Mouse (Mus musculus) liver, adult 2 months (tissue): ENCODE data around the gene Slc17a2. TPM values are rescaled to one million over a fixed set of nuclear protein-coding genes. Genes with fewer than 3 reads are reported as not detected.
A peak's percentile ranks its signal among the peaks of the same experiment; 100 is the strongest.

Experiments used
- DNase-seq: peaks from one replicate; pipeline ENCODE4 v3.0.0-alpha.2; 2011; ENCODE audit warnings: low read depth, low spot score; ENCODE audit errors: extremely low read depth
- H3K27ac ChIP-seq: fragments of 200-500 bp; replicated peaks from 2 replicates; pipeline ENCODE4 v1.5.1; 2012; ENCODE audit warnings: low read depth, mild to moderate bottlenecking, control low read depth, inconsistent platforms, low read length; ENCODE audit not compliant: insufficient read depth
- H3K27me3 ChIP-seq: fragments of 200-500 bp; 2 replicates; pipeline ENCODE4 v1.6.1; 2012; ENCODE audit warnings: mild to moderate bottlenecking, moderate library complexity, low read length, inconsistent platforms; ENCODE audit not compliant: control insufficient read depth, insufficient read depth
- H3K36me3 ChIP-seq: fragments of 200-500 bp; 2 replicates; pipeline ENCODE4 v1.6.1; 2012; ENCODE audit warnings: low read length, inconsistent platforms; ENCODE audit not compliant: control insufficient read depth, insufficient read depth
- H3K4me1 ChIP-seq: fragments of 200-500 bp; 2 replicates; pipeline ENCODE4 v1.6.1; 2011; ENCODE audit warnings: low read length; ENCODE audit not compliant: control insufficient read depth, insufficient read depth
- H3K4me3 ChIP-seq: fragments of 200-500 bp; 2 replicates; pipeline ENCODE4 v1.5.1; 2011; ENCODE audit warnings: low read depth, mild to moderate bottlenecking, control low read depth, low read length, moderate library complexity; ENCODE audit not compliant: insufficient read depth
- H3K79me2 ChIP-seq: fragments of 200-500 bp; 2 replicates; pipeline ENCODE4 v1.6.1; 2012; ENCODE audit warnings: inconsistent platforms, mild to moderate bottlenecking, low read length, moderate library complexity; ENCODE audit not compliant: control insufficient read depth, insufficient read depth
- H3K9ac ChIP-seq: fragments of 200-500 bp; 2 replicates; pipeline ENCODE4 v1.6.1; 2012; ENCODE audit warnings: low read depth, mild to moderate bottlenecking, control low read depth, inconsistent platforms, low read length
- CTCF ChIP-seq: fragments of 200-500 bp; IDR thresholded peaks from 2 replicates; pipeline ENCODE4 v1.5.1; 2011; ENCODE audit warnings: low read depth, low read length, control low read depth
- POLR2A ChIP-seq: fragments of 200-500 bp; IDR thresholded peaks from 2 replicates; pipeline ENCODE4 v1.6.1; 2011; ENCODE audit warnings: low read length, control low read depth; ENCODE audit not compliant: insufficient read depth; ENCODE audit errors: extremely low read depth
- WGBS: fragments of 180-500 bp; shearing (Covaris S2); methylation state at CpG from one replicate; pipeline ENCODE4 v1.1.7; 2018; 5-methylcytosine and 5-hydroxymethylcytosine counted together
- polyA plus RNA-seq: library from polyadenylated mRNA; depleted of rRNA; stranded (reverse); fragments of >200 nt; gene quantifications from 2 replicates; pipeline ENCODE4 v1.2.3, GENCODE M21; 2012; rRNA removed
- total RNA-seq: library from RNA; depleted of rRNA; stranded (reverse); fragments of >200 nt; gene quantifications from 2 replicates; pipeline ENCODE4 v1.2.3, GENCODE M21; 2014; rRNA removed

Slc17a2 gene
- total and polyA plus RNA-seq, 2 experiments, result 175 to 189 TPM

DNA sequence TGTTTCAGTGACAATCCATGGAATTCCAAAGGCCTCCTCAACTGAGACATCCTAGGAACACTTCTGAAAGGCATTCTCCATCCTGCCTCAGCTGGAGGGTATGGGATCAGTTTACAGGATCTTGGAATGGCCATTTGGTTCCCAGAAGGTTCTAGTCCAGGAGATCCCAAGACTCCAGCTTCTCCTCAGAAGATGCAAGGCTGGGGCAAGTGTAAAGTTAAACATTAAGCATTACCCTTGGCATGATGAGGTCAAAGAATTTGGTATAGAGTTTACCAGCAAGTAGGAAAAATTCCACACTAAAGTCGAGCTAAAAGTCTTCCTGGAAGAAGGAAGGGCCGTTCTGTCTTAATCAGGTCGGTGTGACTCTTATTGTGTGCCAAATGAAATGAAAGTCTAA, 63.2 kb downstream of the Slc17a2 start:
- Histone ChIP-seq H3K4me1 (peaks cover 19% of the 10 kb centered on the region), H3K27ac (peak overlapping the region; percentile 99), H3K36me3 (peaks cover 3% of the 10 kb centered on the region; the same call in 1 of the 2 replicates), H3K9ac (0 out of 2 replicates have a peak overlapping the region, but pooled peaks have one; percentile 33), H3K4me3 (no peak overlapping the region), H3K79me2 (peaks cover 3% of the 10 kb centered on the region; the same call in 1 of the 2 replicates), H3K27me3 (no peaks in the 10 kb centered on the region)
- peak; percentile 57 for DNase-seq
- TF ChIP-seq CTCF (no peak), POLR2A (no peak)
- WGBS, result 23% methylated on average over 3 of the region's 3 CpGs

- 78% methylated on average over 5 of the region's 5 CpGs for WGBS
- no peak overlapping the region for H3K4me3 ChIP-seq
Observed at GRCm38 (mm10) chr13:23873141-23873540, 66.3 kb downstream of the Slc17a2 start.

More at GRCm38 (mm10) chr13:23873141-23873540, 66.3 kb downstream of the Slc17a2 start:
- no peak for TF ChIP-seq POLR2A
- TF ChIP-seq CTCF, result no peak
- Histone ChIP-seq H3K27ac (no peak overlapping the region), H3K4me1 (peaks cover 15% of the 10 kb centered on the region), H3K79me2 (peaks cover 3% of the 10 kb centered on the region; the same call in 1 of the 2 replicates), H3K36me3 (peaks cover 15% of the 10 kb centered on the region), H3K27me3 (no peaks in the 10 kb centered on the region), H3K9ac (no peak overlapping the region)
- DNase-seq, result no peak

Other genes with a start within 250 kb of the Slc17a2 start
- gene Hist1h3e, start 244.6 kb upstream of the Slc17a2 start, total RNA-seq, result 19.9 and 26.8 TPM in 2 replicates
- 2.1 and 2.6 TPM in 2 replicates for gene Hist1h3e, start 244.6 kb upstream of the Slc17a2 start, polyA plus RNA-seq
- gene Hist1h2ae, start 235.8 kb upstream of the Slc17a2 start, total RNA-seq, result 2.8 and 6.6 TPM in 2 replicates
- 0.57 TPM in 2 replicates for gene Hist1h2ae, start 235.8 kb upstream of the Slc17a2 start, polyA plus RNA-seq
- gene Hist1h2bg, start 235.6 kb upstream of the Slc17a2 start, total RNA-seq, result 37.2 and 44.6 TPM in 2 replicates
- 4.0 and 4.4 TPM in 2 replicates for gene Hist1h2bg, start 235.6 kb upstream of the Slc17a2 start, polyA plus RNA-seq
- gene Hist1h2bf, start 232.8 kb upstream of the Slc17a2 start, total RNA-seq, result 4.6 and 5.4 TPM in 2 replicates
- gene Hist1h2bf, start 232.8 kb upstream of the Slc17a2 start, polyA plus RNA-seq, result 0.39 TPM in 1 of 2 replicates, not detected in the other
- gene Hist1h2ad, start 232.6 kb upstream of the Slc17a2 start, total RNA-seq, result 5.4 and 11.5 TPM in 2 replicates
- gene Hist1h2ad, start 232.6 kb upstream of the Slc17a2 start, polyA plus RNA-seq, result 1.1 TPM in 1 of 2 replicates, not detected in the other
- gene Hist1h3d, start 231.2 kb upstream of the Slc17a2 start, total RNA-seq, result 3.4 and 5.9 TPM in 2 replicates
- 0.48 and 0.87 TPM in 2 replicates for gene Hist1h3d, start 231.2 kb upstream of the Slc17a2 start, polyA plus RNA-seq
- gene Hist1h4d, start 225.4 kb upstream of the Slc17a2 start, total RNA-seq, result 162 and 174 TPM in 2 replicates
- 2.1 and 2.8 TPM in 2 replicates for gene Hist1h4d, start 225.4 kb upstream of the Slc17a2 start, polyA plus RNA-seq
- 5.4 and 6.6 TPM in 2 replicates for gene Hist1h2be, start 185.9 kb upstream of the Slc17a2 start, total RNA-seq
- 0.28 and 0.60 TPM in 2 replicates for gene Hist1h2be, start 185.9 kb upstream of the Slc17a2 start, polyA plus RNA-seq
- gene Hist1h1e, start 184.4 kb upstream of the Slc17a2 start, total RNA-seq, result 22.0 and 27.0 TPM in 2 replicates
- gene Hist1h1e, start 184.4 kb upstream of the Slc17a2 start, polyA plus RNA-seq, result 0.73 and 0.77 TPM in 2 replicates
- 4.9 and 6.2 TPM in 2 replicates for gene Hist1h2ac, start 123.0 kb upstream of the Slc17a2 start, total RNA-seq
- 0.12 and 0.22 TPM in 2 replicates for gene Hist1h2ac, start 123.0 kb upstream of the Slc17a2 start, polyA plus RNA-seq
- 228 and 265 TPM in 2 replicates for gene Hist1h2bc, start 122.8 kb upstream of the Slc17a2 start, total RNA-seq
- 312 and 443 TPM in 2 replicates for gene Hist1h2bc, start 122.8 kb upstream of the Slc17a2 start, polyA plus RNA-seq
- not detected in 2 replicates for gene Hist1h1t, start 111.2 kb upstream of the Slc17a2 start, total RNA-seq
- not detected in 2 replicates for gene Hist1h1t, start 111.2 kb upstream of the Slc17a2 start, polyA plus RNA-seq
- gene Hist1h4c, start 108.5 kb upstream of the Slc17a2 start, total RNA-seq, result 190 and 256 TPM in 2 replicates
- gene Hist1h4c, start 108.5 kb upstream of the Slc17a2 start, polyA plus RNA-seq, result 0.95 and 3.1 TPM in 2 replicates
- 30.4 and 35.3 TPM in 2 replicates for gene Hfe, start 96.1 kb upstream of the Slc17a2 start, total RNA-seq
- 32.6 and 40.9 TPM in 2 replicates for gene Hfe, start 96.1 kb upstream of the Slc17a2 start, polyA plus RNA-seq
- 43.6 and 68.1 TPM in 2 replicates for gene Hist1h1c, start 68.2 kb upstream of the Slc17a2 start, total RNA-seq
- gene Hist1h1c, start 68.2 kb upstream of the Slc17a2 start, polyA plus RNA-seq, result 20.9 and 31.6 TPM in 2 replicates
- gene Hist1h3c, start 61.4 kb upstream of the Slc17a2 start, total RNA-seq, result 8.0 and 24.1 TPM in 2 replicates
- gene Hist1h3c, start 61.4 kb upstream of the Slc17a2 start, polyA plus RNA-seq, result 0.20 and 0.27 TPM in 2 replicates
- gene Hist1h2bb, start 60.3 kb upstream of the Slc17a2 start, total RNA-seq, result 41.9 and 75.6 TPM in 2 replicates
- gene Hist1h2bb, start 60.3 kb upstream of the Slc17a2 start, polyA plus RNA-seq, result 0.41 and 0.55 TPM in 2 replicates
- gene Hist1h2ab, start 55.9 kb upstream of the Slc17a2 start, total RNA-seq, result 19.4 and 55.8 TPM in 2 replicates
- gene Hist1h2ab, start 55.9 kb upstream of the Slc17a2 start, polyA plus RNA-seq, result 0.45 and 1.0 TPM in 2 replicates
- 15.2 and 31.1 TPM in 2 replicates for gene Hist1h3b, start 54.7 kb upstream of the Slc17a2 start, total RNA-seq
- 0.23 and 0.58 TPM in 2 replicates for gene Hist1h3b, start 54.7 kb upstream of the Slc17a2 start, polyA plus RNA-seq
- 62.4 and 63.4 TPM in 2 replicates for gene Hist1h4b, start 50.0 kb upstream of the Slc17a2 start, total RNA-seq
- gene Hist1h4b, start 50.0 kb upstream of the Slc17a2 start, polyA plus RNA-seq, result 1.2 TPM in 1 of 2 replicates, not detected in the other
- 21.0 and 54.0 TPM in 2 replicates for gene Hist1h4a, start 45.8 kb upstream of the Slc17a2 start, total RNA-seq
- 0.76 TPM in 1 of 2 replicates, not detected in the other for gene Hist1h4a, start 45.8 kb upstream of the Slc17a2 start, polyA plus RNA-seq
- gene Hist1h3a, start 44.6 kb upstream of the Slc17a2 start, total RNA-seq, result 18.3 and 43.5 TPM in 2 replicates
- 2.0 TPM in 2 replicates for gene Hist1h3a, start 44.6 kb upstream of the Slc17a2 start, polyA plus RNA-seq
- gene Hist1h1a, start 43.3 kb upstream of the Slc17a2 start, total RNA-seq, result 5.6 and 6.2 TPM in 2 replicates
- gene Hist1h1a, start 43.3 kb upstream of the Slc17a2 start, polyA plus RNA-seq, result 0.12 TPM in 1 of 2 replicates, not detected in the other
- not detected in 2 replicates for gene Trim38, start 37.1 kb upstream of the Slc17a2 start, total RNA-seq
- not detected in 2 replicates for gene Trim38, start 37.1 kb upstream of the Slc17a2 start, polyA plus RNA-seq
- gene Slc17a3, start 32.4 kb downstream of the Slc17a2 start, total RNA-seq, result 32.8 and 38.1 TPM in 2 replicates
- gene Slc17a3, start 32.4 kb downstream of the Slc17a2 start, polyA plus RNA-seq, result 34.5 and 39.7 TPM in 2 replicates
- gene Slc17a1, start 60.8 kb downstream of the Slc17a2 start, total RNA-seq, result 13.3 and 20.1 TPM in 2 replicates
- gene Slc17a1, start 60.8 kb downstream of the Slc17a2 start, polyA plus RNA-seq, result 12.9 and 14.5 TPM in 2 replicates
- gene Slc17a4, start 108.0 kb downstream of the Slc17a2 start, total RNA-seq, result 22.4 and 27.4 TPM in 2 replicates
- 52.0 and 60.3 TPM in 2 replicates for gene Slc17a4, start 108.0 kb downstream of the Slc17a2 start, polyA plus RNA-seq
- not detected in 2 replicates for gene Hist1h2ba, start 127.2 kb downstream of the Slc17a2 start, total RNA-seq
- not detected in 2 replicates for gene Hist1h2ba, start 127.2 kb downstream of the Slc17a2 start, polyA plus RNA-seq
- gene Hist1h2aa, start 127.5 kb downstream of the Slc17a2 start, total RNA-seq, result not detected in 2 replicates
- not detected in 2 replicates for gene Hist1h2aa, start 127.5 kb downstream of the Slc17a2 start, polyA plus RNA-seq
- gene Scgn, start 184.2 kb downstream of the Slc17a2 start, total RNA-seq, result not detected in 2 replicates
- gene Scgn, start 184.2 kb downstream of the Slc17a2 start, polyA plus RNA-seq, result not detected in 2 replicates